Mouse (Mus musculus): Measurements from ENCODE around the gene Katnbl1. TPM values are rescaled to one million over a fixed set of nuclear protein-coding genes. Genes with fewer than 3 reads are reported as not detected.
"Not testable (repeated sequence)": the region's sequence is repeated elsewhere in the genome, so short reads cannot be mapped to it uniquely, and the experiment has no call there.

Gene Katnbl1
- total and polyA plus RNA-seq, 2 experiments from 2014 or later, result 3.5 to 13.3 TPM

DNA sequence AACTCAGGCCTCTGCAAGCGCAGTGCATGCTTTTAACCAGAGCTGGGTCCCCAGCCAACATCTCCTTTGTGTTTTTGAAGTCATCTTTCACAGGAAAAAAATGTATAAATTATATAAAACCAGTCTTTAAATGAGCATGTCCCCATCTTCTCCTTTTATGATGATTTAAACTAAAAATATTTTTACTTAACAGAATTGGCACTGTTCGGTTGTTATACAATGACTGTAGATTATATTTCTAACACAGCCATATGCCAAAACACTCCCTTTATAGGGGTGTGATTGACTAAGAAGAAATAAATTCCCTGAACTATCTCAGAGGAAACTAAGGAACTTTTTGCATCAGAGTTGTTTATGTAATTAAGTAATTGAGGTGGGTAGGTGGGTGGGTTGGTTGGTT, 53.5 kb downstream of the Katnbl1 start:
- Histone ChIP-seq H3K9me3 (replicated peaks; ENCODE audit: control insufficient read depth, low read length) (no peaks in the 10 kb centered on the region), H3K4me2 (ENCODE audit: low read depth, low read length) (no peak overlapping the region), H3K27ac (ENCODE audit: low read depth) (no peak overlapping the region), H3K9ac (replicated peaks; ENCODE audit: low read depth, low read length) (no peak overlapping the region), H3K27me3 (ENCODE audit: control insufficient read depth, insufficient read depth, low read length) (no peaks in the 10 kb centered on the region), H3K36me3 (replicated peaks; ENCODE audit: control insufficient read depth, insufficient read depth, low read length) (no peaks in the 10 kb centered on the region), H3K4me3 (ENCODE audit: low read depth, low read length) (no peak overlapping the region), H3K4me1 (ENCODE audit: control insufficient read depth, insufficient read depth) (no peaks in the 10 kb centered on the region)
- no peak for ATAC-seq (ENCODE audit: insufficient read depth, low read depth)
- TF ChIP-seq EP300 (IDR thresholded peaks at IDR 0.05; ENCODE audit: low read depth) (no peak), CTCF (IDR thresholded peaks at IDR 0.05; ENCODE audit: low read depth) (no peak)
- DNase-seq (ENCODE audit: low spot score), result no peak
- 75% methylated on average over 2 of the region's 2 CpGs for WGBS

DNA sequence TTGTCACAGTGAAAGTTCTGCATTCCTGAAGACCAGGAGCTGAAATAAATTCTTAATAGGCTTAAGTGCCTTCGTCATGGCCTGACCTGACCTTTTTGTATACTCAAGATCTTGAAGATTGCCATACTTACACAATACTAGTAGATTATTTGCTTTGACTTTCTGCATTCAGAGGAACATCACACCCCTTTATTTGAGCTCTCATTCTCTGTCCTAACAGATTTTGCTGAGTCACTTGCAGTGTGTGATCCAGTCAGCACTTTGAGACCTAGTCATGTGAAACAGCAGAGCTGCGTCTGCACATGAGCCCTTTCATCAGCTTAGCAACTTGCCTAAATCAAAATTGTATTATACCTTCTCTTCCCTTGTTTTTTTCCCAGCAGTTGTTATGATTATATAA, 54.3 kb downstream of the Katnbl1 start:
- DNase-seq (ENCODE audit: low spot score) (no peak), ATAC-seq (ENCODE audit: insufficient read depth, low read depth) (no peak)
- Histone ChIP-seq H3K4me1 (ENCODE audit: control insufficient read depth, insufficient read depth) (no peaks in the 10 kb centered on the region), H3K27me3 (ENCODE audit: control insufficient read depth, insufficient read depth, low read length) (no peaks in the 10 kb centered on the region), H3K9ac (replicated peaks; ENCODE audit: low read depth, low read length) (no peak overlapping the region), H3K36me3 (replicated peaks; ENCODE audit: control insufficient read depth, insufficient read depth, low read length) (no peaks in the 10 kb centered on the region), H3K4me3 (ENCODE audit: low read depth, low read length) (no peak overlapping the region), H3K4me2 (ENCODE audit: low read depth, low read length) (no peak overlapping the region), H3K9me3 (replicated peaks; ENCODE audit: control insufficient read depth, low read length) (no peaks in the 10 kb centered on the region), H3K27ac (ENCODE audit: low read depth) (no peak overlapping the region)
- TF ChIP-seq CTCF (IDR thresholded peaks at IDR 0.05; ENCODE audit: low read depth) (no peak), EP300 (IDR thresholded peaks at IDR 0.05; ENCODE audit: low read depth) (no peak)
- 78% methylated on average over 2 of the region's 2 CpGs for WGBS

DNA sequence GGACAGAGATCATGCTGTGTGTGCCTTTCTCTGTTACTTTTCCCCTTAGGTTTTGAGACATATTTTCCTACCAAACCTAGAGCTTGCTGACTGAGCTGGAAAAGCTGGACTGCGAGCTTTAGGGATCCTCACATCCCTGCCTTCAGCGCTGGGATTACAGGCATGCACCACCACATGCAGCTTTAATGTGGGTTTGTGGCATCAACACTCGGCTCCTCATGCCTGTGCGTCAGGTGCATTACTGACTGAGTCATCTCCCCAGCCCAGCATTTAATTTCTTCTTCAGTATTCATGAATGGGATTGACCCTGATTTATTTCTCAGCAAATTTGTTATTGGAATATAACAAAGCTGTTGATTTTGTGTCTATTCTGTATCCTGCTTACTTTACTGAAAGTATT, 57.3 kb downstream of the Katnbl1 start:
- DNase-seq (ENCODE audit: low spot score) (no peak), ATAC-seq (ENCODE audit: insufficient read depth, low read depth) (no peak)
- Histone ChIP-seq H3K9ac (replicated peaks; ENCODE audit: low read depth, low read length) (no peak overlapping the region), H3K27ac (ENCODE audit: low read depth) (no peak overlapping the region), H3K4me3 (ENCODE audit: low read depth, low read length) (no peak overlapping the region), H3K36me3 (replicated peaks; ENCODE audit: control insufficient read depth, insufficient read depth, low read length) (no peaks in the 10 kb centered on the region), H3K4me1 (ENCODE audit: control insufficient read depth, insufficient read depth) (no peaks in the 10 kb centered on the region), H3K9me3 (replicated peaks; ENCODE audit: control insufficient read depth, low read length) (no peaks in the 10 kb centered on the region), H3K27me3 (ENCODE audit: control insufficient read depth, insufficient read depth, low read length) (no peaks in the 10 kb centered on the region), H3K4me2 (ENCODE audit: low read depth, low read length) (no peak overlapping the region)
- no peak for TF ChIP-seq CTCF (IDR thresholded peaks at IDR 0.05; ENCODE audit: low read depth)
- TF ChIP-seq EP300 (IDR thresholded peaks at IDR 0.05; ENCODE audit: low read depth), result no peak
- WGBS, result 73% methylated on average over 4 of the region's 4 CpGs

DNA sequence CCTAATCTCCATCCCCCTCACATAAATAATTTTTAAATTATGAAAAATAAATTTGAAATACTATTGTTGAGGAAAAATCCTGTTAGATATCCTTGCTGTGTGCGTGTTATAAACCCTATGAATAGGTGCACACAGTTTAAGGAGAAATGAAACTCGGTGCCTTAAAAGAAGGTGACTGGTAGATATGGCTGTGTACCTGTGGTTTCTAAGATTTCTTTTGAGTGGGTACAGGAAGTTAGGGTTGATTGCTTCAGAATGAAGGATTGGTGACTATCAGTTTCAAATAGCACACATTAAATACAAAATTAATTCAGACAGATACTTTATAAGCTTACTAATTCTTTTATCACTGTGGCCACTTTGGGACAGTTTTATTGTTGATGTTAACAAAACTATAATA, 58.6 kb downstream of the Katnbl1 start:
- ATAC-seq (ENCODE audit: insufficient read depth, low read depth), result no peak

DNA sequence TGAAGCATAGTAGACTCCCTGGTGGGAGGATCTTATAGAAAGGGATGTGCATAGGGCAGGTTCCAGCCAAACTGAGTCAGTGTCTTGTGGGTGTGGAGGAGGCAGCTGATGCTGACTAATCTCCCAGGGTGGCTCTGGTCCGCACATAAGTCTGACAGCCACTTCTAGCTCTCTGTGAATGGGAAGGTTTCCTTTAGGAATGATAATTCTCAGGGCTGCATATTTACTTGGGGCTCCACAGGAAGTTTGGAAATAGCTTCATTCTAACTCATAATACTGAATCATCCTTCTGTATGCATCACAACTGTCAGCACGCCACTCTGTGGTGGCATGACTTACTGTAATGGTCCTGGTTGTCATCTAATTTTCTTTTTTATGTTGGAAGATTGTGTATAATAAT, 64.5 kb downstream of the Katnbl1 start:
- no peak for TF ChIP-seq CTCF (IDR thresholded peaks at IDR 0.05; ENCODE audit: low read depth)
- no peak for TF ChIP-seq EP300 (IDR thresholded peaks at IDR 0.05; ENCODE audit: low read depth)
- H3K27me3 ChIP-seq (ENCODE audit: control insufficient read depth, insufficient read depth, low read length), result no peaks in the 10 kb centered on the region
- no peaks in the 10 kb centered on the region for H3K36me3 ChIP-seq (replicated peaks; ENCODE audit: control insufficient read depth, insufficient read depth, low read length)
- H3K4me3 ChIP-seq (ENCODE audit: low read depth, low read length), result no peak overlapping the region
- H3K27ac ChIP-seq (ENCODE audit: low read depth), result no peak overlapping the region
- no peak for DNase-seq (ENCODE audit: low spot score)
- H3K4me1 ChIP-seq (ENCODE audit: control insufficient read depth, insufficient read depth), result no peaks in the 10 kb centered on the region
- ATAC-seq (ENCODE audit: insufficient read depth, low read depth), result no peak
- WGBS, result 56% methylated on average over 2 of the region's 2 CpGs
- H3K9ac ChIP-seq (replicated peaks; ENCODE audit: low read depth, low read length), result no peak overlapping the region
- no peak overlapping the region for H3K4me2 ChIP-seq (ENCODE audit: low read depth, low read length)
- no peaks in the 10 kb centered on the region for H3K9me3 ChIP-seq (replicated peaks; ENCODE audit: control insufficient read depth, low read length)

More for the DNA sequence above, 58.6 kb downstream of the Katnbl1 start:
- H3K4me3 ChIP-seq (ENCODE audit: low read depth, low read length), result no peak overlapping the region
- no peaks in the 10 kb centered on the region for H3K9me3 ChIP-seq (replicated peaks; ENCODE audit: control insufficient read depth, low read length)
- no peaks in the 10 kb centered on the region for H3K36me3 ChIP-seq (replicated peaks; ENCODE audit: control insufficient read depth, insufficient read depth, low read length)
- no peak overlapping the region for H3K27ac ChIP-seq (ENCODE audit: low read depth)
- TF ChIP-seq EP300 (IDR thresholded peaks at IDR 0.05; ENCODE audit: low read depth) (no peak), CTCF (IDR thresholded peaks at IDR 0.05; ENCODE audit: low read depth) (no peak)
- H3K27me3 ChIP-seq (ENCODE audit: control insufficient read depth, insufficient read depth, low read length), result no peaks in the 10 kb centered on the region
- no peak overlapping the region for H3K4me2 ChIP-seq (ENCODE audit: low read depth, low read length)
- DNase-seq (ENCODE audit: low spot score), result no peak
- no peaks in the 10 kb centered on the region for H3K4me1 ChIP-seq (ENCODE audit: control insufficient read depth, insufficient read depth)
- H3K9ac ChIP-seq (replicated peaks; ENCODE audit: low read depth, low read length), result no peak overlapping the region
- 73% methylated on average over 2 of the region's 2 CpGs for WGBS

DNA sequence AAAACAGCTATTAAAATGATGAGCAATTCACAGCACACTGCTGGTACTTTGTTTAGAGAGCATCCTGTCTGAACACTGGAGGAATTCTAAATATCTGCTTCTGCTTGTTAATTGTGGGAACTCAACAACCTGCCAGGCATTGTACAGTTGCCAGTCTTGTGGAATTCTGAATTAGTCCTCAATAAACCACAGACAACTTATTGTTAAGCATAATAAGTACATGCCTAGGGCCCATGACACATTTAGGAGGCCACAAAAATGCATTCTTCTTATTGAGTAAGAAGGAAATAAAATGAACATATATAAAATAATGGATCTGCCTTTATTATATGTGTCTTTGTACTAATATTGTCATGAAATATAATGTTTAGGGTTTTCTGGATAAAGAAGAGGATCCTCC, 66.5 kb downstream of the Katnbl1 start:
- Histone ChIP-seq H3K9ac (replicated peaks; ENCODE audit: low read depth, low read length) (no peak overlapping the region), H3K9me3 (replicated peaks; ENCODE audit: control insufficient read depth, low read length) (no peaks in the 10 kb centered on the region), H3K4me2 (ENCODE audit: low read depth, low read length) (no peak overlapping the region), H3K4me3 (ENCODE audit: low read depth, low read length) (no peak overlapping the region), H3K27ac (ENCODE audit: low read depth) (no peak overlapping the region), H3K36me3 (replicated peaks; ENCODE audit: control insufficient read depth, insufficient read depth, low read length) (no peaks in the 10 kb centered on the region), H3K4me1 (ENCODE audit: control insufficient read depth, insufficient read depth) (no peaks in the 10 kb centered on the region), H3K27me3 (ENCODE audit: control insufficient read depth, insufficient read depth, low read length) (no peaks in the 10 kb centered on the region)
- ATAC-seq (ENCODE audit: insufficient read depth, low read depth) (no peak), DNase-seq (ENCODE audit: low spot score) (no peak)
- TF ChIP-seq EP300 (IDR thresholded peaks at IDR 0.05; ENCODE audit: low read depth) (no peak), CTCF (IDR thresholded peaks at IDR 0.05; ENCODE audit: low read depth) (no peak)

DNA sequence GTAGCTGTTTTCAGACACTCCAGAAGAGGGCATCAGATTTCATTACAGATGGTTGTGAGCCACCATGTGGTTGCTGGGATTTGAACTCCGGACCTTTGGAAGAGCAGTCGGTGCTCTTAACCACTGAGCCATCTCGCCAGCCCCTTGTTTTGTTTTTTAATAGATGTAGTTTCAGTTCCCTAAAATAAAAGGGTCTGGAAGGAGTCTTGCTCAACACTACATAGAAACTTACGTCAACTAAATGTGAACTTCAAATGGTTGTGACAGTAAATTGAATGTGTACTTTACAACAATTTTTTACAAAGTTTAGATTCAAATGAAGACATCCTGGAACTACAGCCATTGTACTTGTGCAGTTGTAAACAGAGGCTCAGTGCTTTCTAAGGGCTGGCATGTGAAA, 69.0 kb downstream of the Katnbl1 start:
- not testable (repeated sequence) for H3K4me2 ChIP-seq (ENCODE audit: low read depth, low read length)

More for the DNA sequence above, 69.0 kb downstream of the Katnbl1 start:
- H3K27me3 ChIP-seq (ENCODE audit: control insufficient read depth, insufficient read depth, low read length); H3K4me1 ChIP-seq (ENCODE audit: control insufficient read depth, insufficient read depth); DNase-seq (ENCODE audit: low spot score); H3K36me3 ChIP-seq (replicated peaks; ENCODE audit: control insufficient read depth, insufficient read depth, low read length); H3K4me3 ChIP-seq (ENCODE audit: low read depth, low read length); H3K9ac ChIP-seq (replicated peaks; ENCODE audit: low read depth, low read length); ATAC-seq (ENCODE audit: insufficient read depth, low read depth); H3K27ac ChIP-seq (ENCODE audit: low read depth); H3K9me3 ChIP-seq (replicated peaks; ENCODE audit: control insufficient read depth, low read length): not testable (repeated sequence)
- 67% methylated on average over 4 of the region's 4 CpGs for WGBS

Data from heart, postnatal 0 days (tissue).